Mouse (Mus musculus) lung, postnatal 0 days (tissue): ENCODE measurements at regions not wholly inside any gene's neighbourhood (a gene's known extent, or its start where the extent isn't known, plus 50 kb on each side); places are given as distances from the start of the nearest gene placed in this dataset.

Source experiments
- ATAC-seq: fragments of 200-750 bp; cut with Nextera tagmentation; 2 replicates; pipeline ENCODE4 v1.8.0; 2017; ENCODE audit warnings: moderate library complexity
- DNase-seq: peaks from one replicate; pipeline ENCODE4 v3.0.0-alpha.2; 2016; ENCODE audit warnings: low spot score
- H3K27ac ChIP-seq: fragments of 300-500 bp; sonication (generic); 2 replicates; pipeline ENCODE4 v1.5.1; 2014; ENCODE audit warnings: antibody characterized with exemption, mild to moderate bottlenecking, low read length, mixed read lengths
- H3K27me3 ChIP-seq: fragments of 300-500 bp; sonication (generic); replicated peaks from 2 replicates; pipeline ENCODE4 v1.6.1; 2014; ENCODE audit warnings: low read length, mixed read lengths; ENCODE audit not compliant: insufficient read depth
- H3K36me3 ChIP-seq: fragments of 300-500 bp; sonication (generic); 2 replicates; pipeline ENCODE4 v1.6.1; 2014; ENCODE audit warnings: low read length, mixed read lengths; ENCODE audit not compliant: insufficient read depth
- H3K4me1 ChIP-seq: fragments of 300-500 bp; sonication (generic); 2 replicates; pipeline ENCODE4 v1.6.1; 2014; ENCODE audit warnings: antibody characterized with exemption, low read depth, low read length, mixed read lengths; ENCODE audit not compliant: insufficient read depth
- H3K4me2 ChIP-seq: fragments of 300-500 bp; sonication (generic); replicated peaks from 2 replicates; pipeline ENCODE4 v1.6.1; 2014; ENCODE audit warnings: low read depth, mild to moderate bottlenecking, low read length, moderate library complexity, mixed read lengths
- H3K4me3 ChIP-seq: fragments of 300-500 bp; sonication (generic); 2 replicates; pipeline ENCODE4 v1.5.1; 2014; ENCODE audit warnings: low read depth, low read length
- H3K9ac ChIP-seq: fragments of 300-500 bp; sonication (generic); replicated peaks from 2 replicates; pipeline ENCODE4 v1.6.1; 2014; ENCODE audit warnings: low read depth, mild to moderate bottlenecking
- H3K9me3 ChIP-seq: fragments of 300-500 bp; sonication (generic); 2 replicates; pipeline ENCODE4 v1.6.1; 2016; ENCODE audit warnings: low read length, mixed read lengths
- CTCF ChIP-seq: IDR thresholded peaks from 2 replicates; pipeline ENCODE4 v1.5.1; 2016; ENCODE audit warnings: antibody characterized with exemption, mild to moderate bottlenecking
- EP300 ChIP-seq: IDR thresholded peaks from 2 replicates; pipeline ENCODE4 v1.6.1; 2016; ENCODE audit warnings: antibody characterized with exemption, mild to moderate bottlenecking, control low read depth
- WGBS: fragments of 180-500 bp; shearing (Covaris S2); extraction: QIAGEN DNeasy Blood & Tissue Kit; methylation state at CpG from one replicate; pipeline ENCODE4 v1.1.7; 2014; 5-methylcytosine and 5-hydroxymethylcytosine counted together

DNA sequence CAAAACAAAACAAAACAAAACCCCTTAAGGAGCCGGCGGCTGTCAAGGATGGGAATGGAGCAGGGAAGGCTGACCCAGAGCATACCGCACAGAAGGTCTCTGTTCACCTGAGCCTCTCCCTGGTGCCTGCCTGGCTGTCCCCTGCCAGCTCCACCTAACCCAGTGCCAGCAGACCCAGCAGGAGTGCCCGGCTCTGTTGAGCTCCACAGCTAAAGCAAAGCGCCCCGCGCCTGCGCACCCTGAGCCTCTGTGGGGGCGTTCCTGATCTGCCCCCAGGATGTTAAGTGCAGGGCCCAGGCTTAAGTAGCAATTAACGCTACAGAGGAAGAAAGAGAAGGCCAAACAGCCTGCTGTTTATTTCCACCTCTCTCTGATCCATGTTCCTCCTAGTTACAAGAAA, 111.5 kb downstream of the Mrm1 start:
- DNase-seq = no peak
- TF ChIP-seq CTCF = no peak
- no peak for TF ChIP-seq EP300
- no peak overlapping the region for H3K4me2 ChIP-seq

GRCm38 (mm10) chr11:84706692-84707091, 112.6 kb downstream of the Mrm1 start:
- H3K36me3 ChIP-seq = no peaks in the 10 kb centered on the region
- no peak overlapping the region for H3K27ac ChIP-seq
- no peaks in the 10 kb centered on the region for H3K27me3 ChIP-seq
- H3K4me2 ChIP-seq = no peak overlapping the region
- no peaks in the 10 kb centered on the region for H3K4me1 ChIP-seq
- DNase-seq (peak; percentile 17), ATAC-seq (no peak)
- H3K9me3 ChIP-seq = no peaks in the 10 kb centered on the region
- H3K9ac ChIP-seq = no peak overlapping the region
- WGBS = 17% methylated on average over 6 of the region's 6 CpGs
- no peak overlapping the region for H3K4me3 ChIP-seq
- TF ChIP-seq EP300 (no peak), CTCF (no peak)

More for the DNA sequence above, 111.5 kb downstream of the Mrm1 start:
- WGBS = 21% methylated on average over 10 of the region's 10 CpGs
- Histone ChIP-seq H3K4me3 (no peak overlapping the region), H3K27me3 (no peaks in the 10 kb centered on the region), H3K4me1 (no peaks in the 10 kb centered on the region), H3K9ac (no peak overlapping the region), H3K36me3 (no peaks in the 10 kb centered on the region), H3K27ac (no peak overlapping the region), H3K9me3 (no peaks in the 10 kb centered on the region)
- ATAC-seq = no peak

GRCm38 (mm10) chr11:84701319-84702175, 117.8 kb downstream of the Mrm1 start:
- WGBS = 8% methylated on average over 28 of the region's 28 CpGs
- no peak for ATAC-seq
- Histone ChIP-seq H3K36me3 (no peaks in the 10 kb centered on the region), H3K27me3 (no peaks in the 10 kb centered on the region), H3K27ac (no peak overlapping the region), H3K9me3 (no peaks in the 10 kb centered on the region), H3K4me2 (no peak overlapping the region), H3K4me1 (no peaks in the 10 kb centered on the region), H3K4me3 (no peak overlapping the region), H3K9ac (no peak overlapping the region)
- no peak for DNase-seq
- TF ChIP-seq CTCF (no peak), EP300 (no peak)

DNA sequence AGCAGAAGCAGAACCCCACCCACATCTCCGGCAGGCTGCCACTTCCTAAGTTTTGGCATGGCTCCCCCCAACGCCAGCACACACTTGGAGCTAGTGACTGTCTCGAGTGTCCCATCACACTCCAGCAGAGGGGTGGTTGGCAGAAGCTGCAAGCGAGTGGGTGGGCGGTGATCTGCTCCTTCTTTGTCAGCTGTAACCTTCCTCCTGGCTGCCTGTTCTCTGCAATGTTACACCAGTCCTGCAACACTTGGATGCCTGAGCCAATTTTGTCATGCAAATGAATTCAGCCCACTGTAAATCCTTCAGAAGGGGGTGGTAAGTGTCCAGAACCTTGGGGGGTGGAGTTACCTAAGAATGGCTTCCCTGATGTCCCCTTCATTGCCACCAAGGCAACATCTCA, 121.8 kb downstream of the Mrm1 start:
- TF ChIP-seq EP300 = no peak
- no peak for TF ChIP-seq CTCF
- Histone ChIP-seq H3K27me3 (no peaks in the 10 kb centered on the region), H3K4me2 (no peak overlapping the region), H3K4me3 (no peak overlapping the region), H3K9ac (no peak overlapping the region), H3K4me1 (no peaks in the 10 kb centered on the region), H3K9me3 (no peaks in the 10 kb centered on the region), H3K27ac (no peak overlapping the region), H3K36me3 (no peaks in the 10 kb centered on the region)
- ATAC-seq (no peak), DNase-seq (no peak)
- WGBS = 31% methylated on average over 5 of the region's 5 CpGs

GRCm38 (mm10) chr11:84692638-84693037, 126.7 kb downstream of the Mrm1 start:
- 1% methylated on average over 5 of the region's 10 CpGs for WGBS

GRCm38 (mm10) chr11:84691410-84692148, 127.7 kb downstream of the Mrm1 start:
- no peak overlapping the region for H3K27ac ChIP-seq
- TF ChIP-seq CTCF (no peak), EP300 (no peak)
- H3K9me3 ChIP-seq = no peaks in the 10 kb centered on the region
- H3K36me3 ChIP-seq = no peaks in the 10 kb centered on the region
- H3K9ac ChIP-seq = no peak overlapping the region
- no peaks in the 10 kb centered on the region for H3K27me3 ChIP-seq
- H3K4me1 ChIP-seq = no peaks in the 10 kb centered on the region
- H3K4me2 ChIP-seq = no peak overlapping the region
- 65% methylated on average over 3 of the region's 3 CpGs for WGBS
- no peak overlapping the region for H3K4me3 ChIP-seq
- DNase-seq (no peak), ATAC-seq (no peak)

More at GRCm38 (mm10) chr11:84692638-84693037, 126.7 kb downstream of the Mrm1 start:
- Histone ChIP-seq H3K27me3 (no peaks in the 10 kb centered on the region), H3K4me2 (no peak overlapping the region), H3K9ac (no peak overlapping the region), H3K27ac (no peak overlapping the region), H3K36me3 (no peaks in the 10 kb centered on the region), H3K4me3 (no peak overlapping the region), H3K4me1 (no peaks in the 10 kb centered on the region), H3K9me3 (no peaks in the 10 kb centered on the region)
- TF ChIP-seq EP300 (no peak), CTCF (no peak)
- ATAC-seq = no peak
- peak; percentile 39 for DNase-seq
